Mouse (Mus musculus): Measurements from ENCODE around the gene Kdm8. TPM values are rescaled to one million over a fixed set of nuclear protein-coding genes. Genes with fewer than 3 reads are reported as not detected.
A peak's percentile ranks its signal among the peaks of the same experiment; 100 is the strongest.

The Kdm8 gene
- total RNA-seq, 4 experiments from 2014 or later = 4.8 to 8.5 (median 6.2) TPM

GRCm38 (mm10) chr7:125462200-125462599 lies 17.7 kb downstream of the Kdm8 start:
- DNase-seq = no peak

GRCm38 (mm10) chr7:125469937-125470336 lies 25.5 kb downstream of the Kdm8 start:
- DNase-seq = peak; percentile 51

- DNase-seq = no peak
Observed at GRCm38 (mm10) chr7:125470901-125471300, 26.4 kb downstream of the Kdm8 start.

DNA sequence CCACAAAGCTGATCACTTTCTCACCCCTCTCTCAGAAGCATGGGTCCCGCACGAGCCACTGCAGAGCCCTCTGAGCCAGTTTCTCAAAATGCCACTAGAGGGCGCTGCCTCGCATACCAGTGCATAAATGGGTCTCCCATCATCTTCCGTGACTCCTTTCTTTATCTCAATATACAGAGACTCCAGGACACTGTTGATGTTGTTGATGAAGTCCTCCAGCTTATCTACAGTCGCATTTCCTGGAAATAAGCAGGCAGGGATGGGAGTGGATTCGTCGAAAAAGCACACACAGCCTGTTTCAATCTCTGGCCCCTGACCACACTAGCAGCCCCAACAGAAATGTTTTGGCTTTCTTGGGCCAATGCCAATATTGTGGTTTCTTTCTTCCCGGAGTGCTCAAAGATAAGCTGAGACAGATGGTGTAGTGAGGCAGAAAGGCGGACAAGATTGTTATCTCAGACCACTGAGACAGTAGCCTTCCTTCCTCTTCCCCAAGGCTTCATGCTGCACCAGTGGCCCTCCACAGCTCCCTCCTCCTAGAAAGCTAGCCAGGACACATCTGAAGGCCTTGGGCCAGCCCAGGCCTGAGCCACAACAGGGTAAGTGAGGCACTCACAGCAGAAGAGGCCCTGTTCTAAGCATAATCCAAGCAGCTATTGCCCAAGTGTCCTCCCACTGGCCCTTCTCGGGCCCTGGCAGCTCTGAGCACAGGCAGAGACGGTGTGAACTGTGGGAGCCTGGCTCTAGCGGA lies 27.7 kb downstream of the Kdm8 start:
- peak; percentile 65 for DNase-seq

DNA sequence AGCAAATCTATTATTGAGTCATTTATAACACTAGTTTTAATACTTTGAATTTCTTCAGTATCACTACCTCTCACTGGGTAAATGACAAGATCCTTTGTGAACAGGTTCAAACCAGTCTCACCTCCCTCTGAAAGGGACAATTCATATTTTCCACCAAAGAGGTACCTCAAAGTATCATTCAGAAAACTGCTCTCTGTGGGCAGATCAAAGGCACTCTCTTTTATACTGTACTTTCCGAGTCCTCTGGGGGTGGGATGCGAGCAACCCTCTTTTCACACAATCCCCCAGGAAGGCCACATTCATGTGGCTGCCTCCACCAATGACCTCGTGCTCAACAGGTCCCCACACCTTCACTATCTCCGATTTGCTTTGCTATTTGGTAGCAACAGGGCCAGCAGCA lies 30.1 kb downstream of the Kdm8 start:
- DNase-seq = no peak

DNA sequence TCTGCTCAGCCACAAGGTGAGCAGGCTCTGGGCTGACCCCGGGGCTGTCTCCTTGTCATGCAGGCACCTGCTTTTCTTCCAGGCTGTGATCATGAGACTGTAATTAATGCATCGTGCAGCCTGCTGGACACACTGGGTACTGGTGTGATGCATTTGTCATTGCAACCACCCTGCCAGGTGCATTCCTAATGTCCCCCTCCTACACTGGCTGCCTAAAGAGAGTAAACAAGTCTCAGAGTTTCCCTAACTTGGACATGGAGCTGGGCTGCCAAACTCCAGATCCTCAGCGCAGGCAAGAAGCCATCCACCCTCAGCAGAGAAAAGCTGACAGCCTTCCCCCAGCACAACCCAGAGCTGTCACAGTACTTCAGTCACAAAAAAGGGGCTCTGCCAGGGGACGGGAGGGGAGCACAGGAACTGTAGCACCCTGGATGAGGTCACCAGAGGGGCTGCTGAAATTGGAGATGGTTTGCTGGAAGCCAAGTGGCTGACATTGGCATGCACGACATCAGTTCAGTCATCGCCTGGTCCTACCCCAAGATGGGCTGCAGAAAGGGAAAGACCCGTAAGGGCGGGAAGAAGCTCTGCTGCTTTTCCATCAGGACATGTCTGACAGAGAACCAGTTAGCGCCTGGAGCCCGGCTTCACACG lies 31.2 kb downstream of the Kdm8 start:
- no peak for DNase-seq

DNA sequence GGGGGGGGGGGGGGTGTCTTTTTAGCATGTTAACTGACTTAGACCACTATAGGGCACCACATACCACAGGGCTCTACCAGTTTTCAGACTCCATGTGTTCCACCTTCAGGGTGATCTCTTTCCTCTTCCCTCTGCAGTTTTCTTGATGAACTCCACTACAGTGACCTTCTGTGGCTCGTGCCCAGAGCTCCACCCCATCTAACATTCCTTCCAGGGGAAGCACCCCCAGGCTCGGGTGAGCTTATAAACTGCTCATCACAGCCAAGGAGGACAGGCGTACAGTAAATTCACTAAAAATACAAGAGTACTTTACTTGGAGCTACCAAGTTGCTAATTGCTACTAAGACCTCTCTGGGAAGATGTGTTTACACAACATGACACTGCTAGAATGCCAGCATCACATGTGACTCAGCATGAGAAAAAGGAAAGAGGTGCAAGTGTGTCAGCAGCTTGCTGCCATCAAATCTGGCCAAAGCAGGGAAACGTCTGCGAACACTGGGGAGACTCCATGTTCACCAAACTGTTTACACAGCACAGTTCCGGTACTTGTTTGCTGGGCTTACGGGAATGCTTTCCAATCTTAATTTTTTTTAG lies 34.0 kb downstream of the Kdm8 start:
- no peak for DNase-seq

DNA sequence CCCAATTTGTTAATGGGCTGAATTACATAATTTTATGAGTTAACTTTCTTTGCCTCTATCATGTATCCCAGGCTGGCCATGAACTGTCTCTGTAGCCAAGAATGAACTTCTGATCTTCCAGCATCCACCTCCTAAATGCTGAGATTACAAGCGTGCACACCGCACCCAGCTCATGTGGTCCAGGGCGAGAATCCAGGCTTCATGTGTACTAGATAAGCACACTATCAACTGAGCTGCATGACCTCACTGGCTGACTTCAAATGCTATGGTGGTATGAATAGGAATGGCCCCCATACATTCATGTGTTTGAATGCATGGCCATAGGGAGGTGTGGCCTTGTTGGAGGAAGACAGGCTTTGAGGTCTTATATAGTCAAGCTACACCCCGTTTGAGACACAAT lies 36.0 kb downstream of the Kdm8 start:
- DNase-seq = no peak

DNA sequence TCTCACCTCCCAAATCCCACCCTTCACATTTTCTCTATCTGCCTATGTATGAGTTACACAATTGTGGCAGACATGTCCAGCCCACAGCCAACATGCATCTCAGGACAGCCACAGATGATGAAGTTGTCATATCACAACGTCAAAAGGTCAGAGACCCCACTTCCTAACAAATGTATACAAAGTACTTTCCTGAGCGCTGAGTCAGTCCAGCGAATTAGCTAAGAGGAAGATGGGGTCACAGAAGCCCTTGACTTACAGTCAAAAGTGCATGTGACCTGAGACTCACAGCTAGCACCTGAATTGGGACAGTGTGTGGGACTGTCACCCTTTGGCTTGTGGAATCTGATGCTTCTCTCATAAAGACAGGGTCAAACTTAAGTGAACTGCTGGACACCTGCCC lies 37.9 kb downstream of the Kdm8 start:
- DNase-seq = no peak

GRCm38 (mm10) chr7:125482886-125483285 lies 38.4 kb downstream of the Kdm8 start:
- DNase-seq = no peak

DNA sequence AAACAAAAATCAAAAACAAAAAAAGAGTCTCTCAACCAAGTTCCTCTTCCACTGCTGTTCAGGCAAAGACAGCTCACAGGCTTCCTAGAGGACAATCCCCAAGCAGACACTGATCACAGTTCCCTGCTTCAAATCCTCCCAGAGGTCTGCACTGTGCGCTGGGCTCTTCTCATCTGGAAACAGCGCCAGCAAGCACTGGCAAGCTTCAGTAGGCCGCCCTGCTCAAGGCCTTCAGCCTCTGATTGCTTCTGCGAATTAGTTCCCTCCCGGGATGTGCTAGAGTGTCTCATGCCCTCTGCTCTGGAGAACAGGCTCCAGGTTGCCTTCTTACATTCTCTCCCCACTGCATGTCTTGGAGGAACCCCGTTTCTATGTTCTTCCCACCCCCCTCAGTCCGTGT lies 40.3 kb downstream of the Kdm8 start:
- no peak for DNase-seq

DNA sequence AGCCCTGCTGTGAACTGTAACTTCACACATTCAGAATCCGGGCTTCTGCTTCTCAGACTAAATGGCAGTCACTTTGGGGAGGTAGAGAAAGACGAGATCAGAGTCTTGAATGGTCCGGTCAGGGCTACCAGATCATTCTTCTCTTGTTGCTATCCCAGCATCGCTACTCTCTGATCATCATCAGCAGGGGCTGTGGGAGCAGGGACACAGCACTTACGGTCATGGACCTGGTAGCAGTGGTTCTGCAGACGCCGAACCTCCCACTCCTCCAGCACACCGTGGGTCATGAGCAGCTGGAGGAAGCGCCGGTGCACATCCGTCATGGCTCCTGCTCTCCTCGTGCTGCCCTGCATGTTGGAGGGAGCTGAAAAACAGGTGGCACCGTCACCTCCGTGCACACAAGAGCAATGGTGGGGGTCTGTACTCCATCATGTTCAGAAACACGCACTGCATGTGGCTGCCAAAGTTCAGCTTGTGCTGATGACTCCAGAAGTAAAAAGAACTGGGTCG lies 41.7 kb downstream of the Kdm8 start:
- DNase-seq = no peak

GRCm38 (mm10) chr7:125487126-125487525 lies 42.6 kb downstream of the Kdm8 start:
- no peak for DNase-seq

DNA sequence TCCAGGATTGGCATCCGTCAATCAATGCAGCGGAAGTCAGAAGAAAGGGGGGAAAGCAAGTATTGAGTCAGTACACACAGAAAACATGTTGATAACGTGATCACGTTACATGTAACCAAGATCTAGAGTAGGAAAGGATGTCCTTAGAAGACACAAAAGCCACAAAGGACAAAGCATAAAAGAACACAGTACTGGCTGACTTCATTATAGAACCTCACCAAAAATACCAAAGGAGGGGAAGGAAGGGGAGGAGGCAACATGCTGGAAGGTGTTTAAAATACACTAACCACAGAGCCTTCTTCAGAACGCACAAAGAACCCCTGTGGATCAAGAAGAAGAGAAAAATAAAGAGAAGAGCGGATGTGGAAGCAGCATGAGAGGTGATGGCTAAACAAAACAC lies 44.2 kb downstream of the Kdm8 start:
- DNase-seq = no peak

- DNase-seq = no peak
Observed at GRCm38 (mm10) chr7:125489636-125490035, 45.2 kb downstream of the Kdm8 start.

DNA sequence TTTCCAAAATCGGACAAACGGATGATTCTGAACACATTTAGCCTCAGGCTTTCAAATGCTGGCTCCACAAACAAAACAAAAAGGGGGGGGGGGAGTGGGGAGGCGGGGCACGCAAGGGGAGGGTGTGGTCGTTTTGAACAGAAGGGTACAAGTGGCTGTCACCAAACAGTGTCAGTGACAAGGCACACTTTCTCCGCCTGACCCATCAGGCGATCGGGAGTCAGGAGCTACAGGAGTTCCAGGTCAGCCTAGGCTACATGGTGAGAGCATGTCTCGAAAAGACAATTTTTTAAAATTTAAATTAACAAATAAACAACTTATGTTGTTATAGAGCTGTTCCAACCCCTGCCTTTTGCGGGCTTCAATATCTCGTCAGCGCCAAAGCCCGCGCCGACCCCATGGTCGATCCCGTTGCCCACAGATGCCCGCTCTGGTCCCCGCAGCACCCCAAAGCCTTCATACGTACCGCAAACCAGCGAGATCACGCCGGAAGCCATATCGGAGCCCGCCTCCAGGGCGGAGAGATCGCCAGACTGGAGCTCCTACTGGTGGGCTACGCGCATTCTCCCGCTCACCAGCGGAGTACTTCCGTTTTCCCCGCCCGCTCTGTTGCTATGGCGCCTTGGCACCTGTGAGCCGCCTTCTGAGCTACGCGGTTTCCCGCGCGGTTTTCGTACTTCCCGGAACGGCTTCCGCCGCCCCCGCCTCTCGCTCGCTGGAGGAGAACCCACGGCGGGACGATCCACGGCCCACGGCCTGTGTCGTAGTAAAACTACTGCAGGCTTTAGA lies 46.7 kb downstream of the Kdm8 start, which contains the start of gene Nsmce1:
Nsmce1 (minus strand) TSS at position 650 of the 789 bp plus-strand sequence.
- peak; percentile 95 for DNase-seq

DNA sequence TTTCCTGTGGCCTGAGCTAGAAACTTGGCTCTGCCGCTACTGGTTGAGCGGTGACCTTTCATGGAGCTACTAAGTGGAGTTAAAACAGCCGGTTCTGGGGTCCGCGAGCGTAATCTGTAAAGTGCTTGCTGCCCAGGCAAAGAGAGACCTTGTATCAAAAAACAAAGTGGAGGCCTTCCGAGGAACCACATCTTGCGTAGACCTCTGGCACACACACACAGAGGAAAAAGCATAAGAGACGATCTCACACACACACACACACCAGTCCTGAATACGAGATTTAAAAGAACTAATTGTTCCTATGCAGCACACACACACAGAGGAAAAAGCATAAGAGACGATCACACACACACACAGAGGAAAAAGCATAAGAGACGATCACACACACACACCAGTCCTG lies 47.3 kb downstream of the Kdm8 start:
- no peak for DNase-seq

- DNase-seq = no peak
Observed at GRCm38 (mm10) chr7:125492551-125492950, 48.1 kb downstream of the Kdm8 start.

DNA sequence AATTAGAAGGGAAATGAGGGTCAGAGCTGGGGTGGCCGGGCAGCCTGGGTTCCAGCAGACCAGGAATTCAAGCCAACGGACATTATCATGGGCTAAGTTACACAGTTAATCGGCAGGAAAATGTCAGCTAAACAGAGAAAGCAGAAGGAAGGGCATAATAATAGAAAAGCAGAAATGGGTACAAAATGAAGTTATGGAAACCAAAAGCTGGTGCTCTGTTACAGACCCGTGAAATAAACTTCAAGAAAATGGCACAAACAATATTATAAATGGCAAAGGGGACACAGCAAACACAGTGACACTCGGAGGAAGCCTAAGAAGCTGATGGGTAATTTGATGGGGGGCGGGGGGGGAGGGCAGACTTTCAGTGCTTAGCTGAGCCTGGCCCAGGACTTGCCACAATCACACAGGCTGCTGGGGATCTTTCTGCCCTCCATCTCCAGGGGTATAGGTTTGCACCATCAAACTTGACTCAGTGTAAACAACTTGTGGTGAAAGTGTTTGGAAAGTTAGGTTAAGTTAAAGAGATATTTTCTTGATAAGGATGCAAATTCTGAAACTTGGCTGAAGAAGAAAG lies 51.5 kb downstream of the Kdm8 start:
- no peak for DNase-seq

- no peak for DNase-seq
Observed at GRCm38 (mm10) chr7:125499927-125500868, 55.7 kb downstream of the Kdm8 start.

GRCm38 (mm10) chr7:125500879-125501278 lies 56.4 kb downstream of the Kdm8 start:
- DNase-seq = no peak

Measured in adrenal gland, adult 8-10 months (tissue).